Mouse (Mus musculus): Measurements from ENCODE around the gene Spata45.

Spata45 gene

GRCm38 (mm10) chr1:191075199-191075883 is 38.9 kb downstream of the Spata45 start:
- in situ Hi-C loops (cut with MboI; ENCODE audit: low sequenced_read_pairs) = no loop called here

GRCm38 (mm10) chr1:191083230-191083629 is 46.8 kb downstream of the Spata45 start:
- in situ Hi-C loops (cut with MboI; ENCODE audit: low sequenced_read_pairs) = no loop called here

DNA sequence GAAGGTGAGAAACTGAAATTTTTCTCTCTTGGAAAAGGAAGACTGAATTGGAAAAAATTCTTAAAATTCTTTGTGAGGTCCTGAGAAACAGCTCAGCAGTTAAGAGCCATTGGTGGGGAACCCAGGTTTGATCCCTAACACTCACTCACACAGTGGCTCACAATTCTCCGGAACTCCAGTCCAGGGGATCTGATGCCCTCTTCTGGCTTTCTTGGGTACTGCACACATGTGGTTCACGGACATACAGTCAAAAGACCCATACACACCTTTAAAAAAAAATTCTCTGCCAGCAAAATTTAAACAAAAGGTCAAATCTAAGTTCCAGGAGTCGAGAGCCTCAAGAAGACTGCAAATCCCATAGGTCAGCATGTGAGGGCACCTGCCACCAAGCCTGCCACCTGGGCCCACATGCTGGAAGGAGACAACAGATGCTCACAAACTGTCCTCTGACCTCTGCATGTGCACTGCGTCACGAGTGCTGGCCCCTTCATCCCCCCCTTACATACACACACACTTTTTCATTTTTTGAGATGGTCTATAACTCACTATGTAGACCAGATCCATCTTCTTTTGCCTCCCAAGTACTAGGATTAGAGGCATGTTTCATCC is 48.6 kb downstream of the Spata45 start:
- in situ Hi-C loops (cut with MboI; ENCODE audit: low sequenced_read_pairs) = no loop called here

DNA sequence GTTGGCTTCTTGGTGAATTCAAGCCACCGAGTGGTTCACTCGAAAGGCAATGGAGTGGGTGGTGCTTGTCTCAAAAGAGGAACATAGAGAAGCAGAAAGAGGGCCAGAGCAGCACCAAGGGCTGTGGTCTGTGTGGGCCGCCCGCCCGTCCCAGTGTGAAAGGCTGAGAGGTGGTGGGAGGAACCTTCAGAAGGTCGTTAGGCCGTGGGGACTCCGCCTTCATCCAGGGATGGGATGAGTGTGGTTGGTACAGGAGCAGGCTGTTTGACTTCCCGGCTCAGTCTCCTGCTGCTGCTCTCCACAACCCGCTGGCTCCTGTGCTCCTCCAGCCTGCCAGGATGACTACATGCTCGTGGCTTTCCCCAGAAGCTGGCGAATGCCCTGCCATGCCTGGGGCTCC is 49.2 kb downstream of the Spata45 start:
- in situ Hi-C loops (cut with MboI; ENCODE audit: low sequenced_read_pairs) = no loop called here

DNA sequence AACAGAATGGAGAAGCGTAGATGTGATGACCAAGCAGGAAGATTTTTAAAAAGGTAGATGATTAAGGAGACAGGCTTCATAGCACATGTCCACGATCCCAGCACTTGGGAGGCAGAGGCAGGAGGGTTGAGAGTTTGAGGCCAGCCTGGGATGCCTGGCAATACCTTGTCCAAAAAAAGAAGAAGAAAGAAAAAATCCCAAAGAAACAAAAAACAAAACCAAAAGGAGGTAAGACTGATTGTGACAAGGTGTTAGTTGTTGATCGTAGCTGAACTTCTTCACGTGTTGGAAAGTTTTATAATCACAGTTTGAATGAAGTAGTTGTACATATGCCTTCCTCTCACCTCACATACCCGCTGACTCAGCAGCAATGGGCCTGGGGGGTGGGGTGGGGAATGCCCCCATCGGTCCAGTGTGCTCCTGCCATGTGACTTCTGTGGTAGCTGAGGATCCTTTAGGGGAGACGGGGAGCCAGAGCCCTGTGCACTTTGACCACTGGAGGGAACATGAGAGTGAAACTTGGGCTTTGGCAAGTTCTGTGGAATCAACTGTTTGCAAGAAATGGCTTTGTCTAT is 50.0 kb downstream of the Spata45 start:
- in situ Hi-C loops (cut with MboI; ENCODE audit: low sequenced_read_pairs) = no loop called here

- in situ Hi-C loops (cut with MboI; ENCODE audit: low sequenced_read_pairs) = no loop called here
Measured at GRCm38 (mm10) chr1:191086960-191087359, 50.5 kb downstream of the Spata45 start.

GRCm38 (mm10) chr1:191087955-191088354 is 51.5 kb downstream of the Spata45 start:
- in situ Hi-C loops (cut with MboI; ENCODE audit: low sequenced_read_pairs) = no loop called here

- in situ Hi-C loops (cut with MboI; ENCODE audit: low sequenced_read_pairs) = no loop called here
Measured at GRCm38 (mm10) chr1:191089355-191089754, 52.9 kb downstream of the Spata45 start.

- in situ Hi-C loops (cut with MboI; ENCODE audit: low sequenced_read_pairs) = loop anchor here (5.0 kb wide), 1 partner anchor 195 kb away; no protein-coding TSS in a partner anchor
Measured at GRCm38 (mm10) chr1:191092050-191092449, 55.6 kb downstream of the Spata45 start.
